Comparison of ENCODE assay signal across 17 mouse cellular contexts in genomic region chr2:166088991-166089390, GRCm38 (mm10).
A peak's percentile ranks its signal among the peaks of the same experiment; 100 is the strongest.
DNase-seq lines count a peak whose midpoint lies in the region.
"Had no signal": no experiment of that assay in that cellular context is flagged by ENCODE, and none has a peak within 500 bp of the region (broad histone marks: within the 10 kb centered on the region; RNA-seq: fewer than 3 reads in every experiment).

No protein-coding gene starts in this region.

- peak; percentile 72 for DNase-seq in adrenal gland, postnatal 14 days
- DNase-seq in adrenal gland, adult 8-10 months = no peak
- peak; percentile 86 for DNase-seq in heart, adult 11 months
- no peak for DNase-seq in heart, adult 9 months (ENCODE audit: low spot score in 2 of 2)
- DNase-seq in thymus, postnatal 4 days = peak; percentile 29
- no peak for DNase-seq in thymus, postnatal 14 days
- DNase-seq in c-Kit-positive CD71-positive TER-119-positive erythroid progenitor cells, embryonic 14.5 days (ENCODE audit: low spot score) = no peak
- DNase-seq: adrenal gland, postnatal 36 days; B cell, adult 2 months; cerebellum, adult 18-20 months; cerebellum, adult 9-10 months; cerebellum, postnatal 14 days; gastrocnemius, postnatal 10 days; gastrocnemius, postnatal 36 days; heart, postnatal 10 days; heart, postnatal 36 days; kidney, adult 11 months had no signal

Comparison
In these comparisons a context has a peak if more than half of its experiments do, and no peak if none do; other contexts are left out.
1. DNase-seq: peak in adrenal gland, postnatal 14 days (single experiment), heart, adult 11 months (single experiment) and thymus, postnatal 4 days (single experiment); none in adrenal gland, adult 8-10 months (single experiment), heart, adult 9 months (0 of 2), thymus, postnatal 14 days (single experiment) and c-Kit-positive CD71-positive TER-119-positive erythroid progenitor cells, embryonic 14.5 days (single experiment).